Mouse (Mus musculus) gastrocnemius, postnatal 25 days (tissue): ENCODE results near the gene Med22. TPM values are rescaled to one million over a fixed set of nuclear protein-coding genes. Genes with fewer than 3 reads are reported as not detected.
A peak's percentile ranks its signal among the peaks of the same experiment; 100 is the strongest.

Source experiments
- DNase-seq: peaks from one replicate; pipeline ENCODE4 v3.0.0; 2022
- long read RNA-seq, 2 experiments: library from polyadenylated mRNA; stranded (forward); transcript quantifications; one replicate each; pipeline ENCODE4 v2.0.0; 2021
- total RNA-seq, 2 experiments: library from RNA; stranded (reverse); gene quantifications; 1 replicate in 1 of 2; 2 replicates in 1 of 2; pipeline ENCODE4 v1.2.3; 2021

The Med22 gene
- 10 to 100 TPM; 16.2 to 17.6 TPM for total RNA-seq
- long read RNA-seq, experiment 1, transcript Med22-201 (4 exons, 973 nt): major isoform, 32 of 33 reads
- long read RNA-seq, experiment 1, partial matches to known transcripts: 0 of 33 reads
- long read RNA-seq, experiment 1, other reads (novel, unspliced or antisense): 1 of 33 reads
- long read RNA-seq, experiment 2, transcript Med22-201 (4 exons, 973 nt): major isoform, 21 of 30 reads
- long read RNA-seq, experiment 2, partial matches to known transcripts: 0 of 30 reads
- long read RNA-seq, experiment 2, other reads (novel, unspliced or antisense): 7 of 30 reads

GRCm38 (mm10) chr2:26910124-26910993, at the start of gene Med22, which contains the start of gene Rpl7a:
TSS of gene Med22 (minus strand) at chr2:26910677.
TSS of gene Rpl7a (plus strand) at chr2:26910764.
- DNase-seq: peak; percentile 99

GRCm38 (mm10) chr2:26957488-26957859, 47.0 kb upstream of the Med22 start:
- DNase-seq: no peak

- DNase-seq: no peak
These were observed 46.5 kb upstream of the Med22 start for GRCm38 (mm10) chr2:26956811-26957487.

- DNase-seq: no peak
These were observed 44.4 kb upstream of the Med22 start for GRCm38 (mm10) chr2:26954735-26955395.

GRCm38 (mm10) chr2:26952866-26953265, 42.4 kb upstream of the Med22 start:
- DNase-seq: no peak

- no peak for DNase-seq
These were observed 41.7 kb upstream of the Med22 start for GRCm38 (mm10) chr2:26952193-26952592.

- no peak for DNase-seq
These were observed 40.9 kb upstream of the Med22 start for GRCm38 (mm10) chr2:26951346-26951905.

- DNase-seq: no peak
These were observed 39.9 kb upstream of the Med22 start for GRCm38 (mm10) chr2:26950411-26950810.

- no peak for DNase-seq
These were observed 32.8 kb upstream of the Med22 start for GRCm38 (mm10) chr2:26943253-26943652.

GRCm38 (mm10) chr2:26941539-26941938, 31.1 kb upstream of the Med22 start:
- no peak for DNase-seq

GRCm38 (mm10) chr2:26936425-26936824, 25.9 kb upstream of the Med22 start:
- DNase-seq: no peak

GRCm38 (mm10) chr2:26935286-26935685, 24.8 kb upstream of the Med22 start:
- DNase-seq: no peak

- peak; percentile 96 for DNase-seq
These were observed 23.0 kb upstream of the Med22 start, which contains the start of the genes Surf4 and Stkld1 for GRCm38 (mm10) chr2:26933304-26934055. TSS of gene Surf4 (minus strand) at chr2:26933928. TSS of gene Stkld1 (plus strand) at chr2:26934047.

GRCm38 (mm10) chr2:26932473-26933303, 22.2 kb upstream of the Med22 start:
- no peak for DNase-seq

GRCm38 (mm10) chr2:26930390-26930789, 19.9 kb upstream of the Med22 start:
- DNase-seq: no peak

GRCm38 (mm10) chr2:26927745-26928476, 17.4 kb upstream of the Med22 start:
- DNase-seq: no peak

- DNase-seq: no peak
These were observed 11.3 kb upstream of the Med22 start for GRCm38 (mm10) chr2:26921784-26922183.

- DNase-seq: no peak
These were observed 9.8 kb upstream of the Med22 start for GRCm38 (mm10) chr2:26920190-26920855.

- DNase-seq: no peak
These were observed 9.2 kb upstream of the Med22 start for GRCm38 (mm10) chr2:26919684-26920083.
